10 mouse cellular contexts compared by ENCODE assay signal in the genomic region with DNA sequence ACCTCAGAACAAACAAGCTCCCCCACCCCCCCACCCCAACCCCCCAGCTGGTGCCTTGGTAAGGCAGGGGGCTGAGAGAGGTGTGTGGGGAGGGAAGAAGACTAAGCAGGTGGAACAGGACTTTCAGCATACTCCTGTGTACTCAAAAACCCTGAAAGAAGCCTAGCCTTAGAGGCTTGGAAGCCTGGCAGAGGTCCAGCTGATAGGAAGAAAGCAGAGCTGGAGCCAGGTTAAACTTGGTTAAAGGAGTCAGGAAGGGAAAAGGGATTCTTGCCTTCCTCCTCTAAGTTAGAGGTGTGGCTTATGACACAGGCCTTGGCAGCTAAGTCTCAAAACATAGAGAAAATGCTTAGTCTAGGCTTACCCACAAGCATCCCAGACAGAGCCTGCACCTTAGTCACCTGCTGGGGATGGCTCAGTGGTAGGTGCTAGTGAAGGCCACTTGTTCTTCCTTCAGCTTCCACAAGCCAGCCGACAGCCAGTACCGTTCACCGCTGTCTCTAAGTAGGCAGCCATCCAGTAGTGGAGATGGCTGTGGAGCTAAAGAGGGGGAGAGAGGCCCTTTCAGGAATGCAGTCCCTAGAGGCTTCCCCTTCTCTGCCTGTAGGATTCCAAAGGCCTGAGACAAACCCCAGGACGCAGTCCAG. TPM values are rescaled to one million over a fixed set of nuclear protein-coding genes. Genes with fewer than 3 reads are reported as not detected.
DNase-seq lines count a peak whose midpoint lies in the region; ATAC-seq and TF ChIP-seq lines count a peak whose summit lies in the region.
"Had no signal": no experiment of that assay in that cellular context is flagged by ENCODE, and none has a peak within 500 bp of the region (broad histone marks: within the 10 kb centered on the region; RNA-seq: fewer than 3 reads in every experiment).

No protein-coding gene starts in this region.

- no peak overlapping the region for H3K4me3 ChIP-seq in forebrain, embryonic 12.5 days (replicated peaks)
- H3K4me3 ChIP-seq in forebrain, embryonic 11.5 days (ENCODE audit: low read depth, low read length): no peak overlapping the region
- no peak overlapping the region for H3K4me3 ChIP-seq in embryonic facial prominence, embryonic 15.5 days (replicated peaks)
- H3K4me3 ChIP-seq in hindbrain, postnatal 0 days (ENCODE audit: low read length): no peak overlapping the region
- no peak overlapping the region for H3K4me3 ChIP-seq in lung, postnatal 0 days (ENCODE audit: low read depth, low read length)
- H3K4me3 ChIP-seq: megakaryocyte, embryonic 14.5 days had no signal

- no peak overlapping the region for H3K4me2 ChIP-seq in forebrain, embryonic 12.5 days
- no peak overlapping the region for H3K4me2 ChIP-seq in forebrain, embryonic 11.5 days (ENCODE audit: low read depth, low read length, severe bottlenecking)
- H3K4me2 ChIP-seq in embryonic facial prominence, embryonic 15.5 days (replicated peaks): no peak overlapping the region
- no peak overlapping the region for H3K4me2 ChIP-seq in hindbrain, postnatal 0 days (ENCODE audit: low read depth, low read length)
- H3K4me2 ChIP-seq in lung, postnatal 0 days (replicated peaks; ENCODE audit: low read depth, low read length): 0 out of 2 replicates have a peak overlapping the region, but pooled peaks have one; percentile 8

- H3K9ac ChIP-seq in forebrain, embryonic 12.5 days: no peak overlapping the region
- no peak overlapping the region for H3K9ac ChIP-seq in forebrain, embryonic 11.5 days (ENCODE audit: low read length)
- H3K9ac ChIP-seq in embryonic facial prominence, embryonic 15.5 days: no peak overlapping the region
- no peak overlapping the region for H3K9ac ChIP-seq in hindbrain, postnatal 0 days (replicated peaks; ENCODE audit: low read length)
- H3K9ac ChIP-seq in lung, postnatal 0 days (replicated peaks; ENCODE audit: low read depth): no peak overlapping the region

- peak overlapping the region; percentile 81 for H3K27ac ChIP-seq in forebrain, embryonic 12.5 days
- no peak overlapping the region; the same call in 1 of the 2 replicates for H3K27ac ChIP-seq in forebrain, embryonic 11.5 days (ENCODE audit: low read depth, low read length)
- H3K27ac ChIP-seq in embryonic facial prominence, embryonic 15.5 days (replicated peaks): peak overlapping the region; percentile 86
- H3K27ac ChIP-seq in hindbrain, postnatal 0 days: peak overlapping the region; percentile 2
- H3K27ac ChIP-seq in lung, postnatal 0 days (ENCODE audit: low read length): peak overlapping the region; percentile 72

- no peak for TF ChIP-seq CTCF in hindbrain, postnatal 0 days (IDR thresholded peaks at IDR 0.05; ENCODE audit: low read depth)
- no peak for TF ChIP-seq CTCF in lung, postnatal 0 days (IDR thresholded peaks at IDR 0.05)

- 30% methylated on average over 4 of the region's 4 CpGs for WGBS in forebrain, embryonic 12.5 days
- 32% methylated on average over 4 of the region's 4 CpGs for WGBS in forebrain, embryonic 11.5 days
- 12% methylated on average over 4 of the region's 4 CpGs for WGBS in embryonic facial prominence, embryonic 15.5 days
- 27% methylated on average over 4 of the region's 4 CpGs for WGBS in hindbrain, postnatal 0 days
- WGBS in lung, postnatal 0 days: 14% methylated on average over 4 of the region's 4 CpGs

- no peak for TF ChIP-seq EP300 in lung, postnatal 0 days (IDR thresholded peaks at IDR 0.05)

- ATAC-seq in forebrain, embryonic 12.5 days (ENCODE audit: low FRiP score): no peak; the same call in 1 of the 2 replicates
- ATAC-seq in forebrain, embryonic 11.5 days (replicated peaks; ENCODE audit: low FRiP score): no peak
- 0 out of 2 replicates have a peak, but pooled peaks have one; percentile 27 for ATAC-seq in embryonic facial prominence, embryonic 15.5 days (ENCODE audit: insufficient number of reproducible peaks, low FRiP score, low TSS enrichment, low read depth)
- peak; percentile 28; the same call in 1 of the 2 replicates for ATAC-seq in hindbrain, postnatal 0 days
- peak; percentile 76 for ATAC-seq in lung, postnatal 0 days
- no peak for ATAC-seq in cerebellum, adult (ENCODE audit: insufficient number of reproducible peaks, low FRiP score, low TSS enrichment)

- peaks cover 52% of the 10 kb centered on the region for H3K4me1 ChIP-seq in forebrain, embryonic 12.5 days
- H3K4me1 ChIP-seq in forebrain, embryonic 11.5 days (replicated peaks; ENCODE audit: control insufficient read depth, insufficient read depth, low read length): peaks cover 15% of the 10 kb centered on the region; the same call in 1 of the 2 replicates
- peaks cover 71% of the 10 kb centered on the region for H3K4me1 ChIP-seq in embryonic facial prominence, embryonic 15.5 days
- H3K4me1 ChIP-seq in hindbrain, postnatal 0 days (ENCODE audit: insufficient read depth, low read length): peaks cover 23% of the 10 kb centered on the region
- peaks cover 41% of the 10 kb centered on the region for H3K4me1 ChIP-seq in lung, postnatal 0 days (ENCODE audit: insufficient read depth, low read depth, low read length)

- no peak for DNase-seq in forebrain, embryonic 11.5 days (ENCODE audit: low spot score)
- no peak for DNase-seq in hindbrain, postnatal 0 days (ENCODE audit: low spot score)
- DNase-seq in lung, postnatal 0 days (ENCODE audit: low spot score): peak; percentile 90
- DNase-seq in frontal cortex, postnatal 10 days (ENCODE audit: low spot score in 2 of 2): no peak
- no peak for DNase-seq in layer of hippocampus, postnatal 25 days (ENCODE audit: extremely low spot score in 1 of 2, low spot score in 1 of 2)

- 0 out of 2 replicates have a peak, but pooled peaks cover 3% of the 10 kb centered on the region for H3K36me3 ChIP-seq in forebrain, embryonic 12.5 days (replicated peaks)
- H3K36me3 ChIP-seq in forebrain, embryonic 11.5 days (ENCODE audit: control insufficient read depth, insufficient read depth, low read length): no peaks in the 10 kb centered on the region; the same call in 1 of the 2 replicates
- H3K36me3 ChIP-seq in embryonic facial prominence, embryonic 15.5 days: no peaks in the 10 kb centered on the region
- no peaks in the 10 kb centered on the region for H3K36me3 ChIP-seq in hindbrain, postnatal 0 days (ENCODE audit: insufficient read depth, low read length)
- no peaks in the 10 kb centered on the region for H3K36me3 ChIP-seq in lung, postnatal 0 days (ENCODE audit: insufficient read depth, low read length)

- H3K27me3 ChIP-seq in forebrain, embryonic 12.5 days: no peaks in the 10 kb centered on the region
- no peaks in the 10 kb centered on the region for H3K27me3 ChIP-seq in forebrain, embryonic 11.5 days (ENCODE audit: control insufficient read depth, insufficient read depth, low read length)
- H3K27me3 ChIP-seq in embryonic facial prominence, embryonic 15.5 days: no peaks in the 10 kb centered on the region
- H3K27me3 ChIP-seq in hindbrain, postnatal 0 days (ENCODE audit: insufficient read depth, low read length): no peaks in the 10 kb centered on the region
- H3K27me3 ChIP-seq in lung, postnatal 0 days (replicated peaks; ENCODE audit: insufficient read depth, low read length): no peaks in the 10 kb centered on the region
- H3K27me3 ChIP-seq: CH12.LX; megakaryocyte, embryonic 14.5 days had no signal

- no peaks in the 10 kb centered on the region for H3K9me3 ChIP-seq in forebrain, embryonic 12.5 days
- H3K9me3 ChIP-seq in forebrain, embryonic 11.5 days (ENCODE audit: control insufficient read depth, low read length): no peaks in the 10 kb centered on the region
- H3K9me3 ChIP-seq in embryonic facial prominence, embryonic 15.5 days (replicated peaks): no peaks in the 10 kb centered on the region
- H3K9me3 ChIP-seq in hindbrain, postnatal 0 days (ENCODE audit: low read length): no peaks in the 10 kb centered on the region
- no peaks in the 10 kb centered on the region for H3K9me3 ChIP-seq in lung, postnatal 0 days (ENCODE audit: low read length)
- H3K9me3 ChIP-seq: megakaryocyte, embryonic 14.5 days had no signal

RNA-seq across cellular contexts. Expression of a gene that starts 6.2 kb away (rescaled TPM):
- 15.2 and 19.2 TPM in 2 replicates for polyA plus RNA-seq in forebrain, embryonic 12.5 days (2016; fragmentation: Nextera tagmentation; extraction: Ambion mirVana)
- 19.4 and 28.0 TPM in 2 replicates for polyA plus RNA-seq in forebrain, embryonic 11.5 days (2014; fragmentation: Nextera tagmentation; extraction: Ambion mirVana)
- 10.4 and 10.8 TPM in 2 replicates for polyA plus RNA-seq in embryonic facial prominence, embryonic 15.5 days (2015; fragmentation: Nextera tagmentation; extraction: Ambion mirVana)
- total RNA-seq in hindbrain, postnatal 0 days (2014; rRNA removed): 51.4 and 60.5 TPM in 2 replicates
- 5.2 and 5.7 TPM in 2 replicates for polyA plus RNA-seq in hindbrain, postnatal 0 days (2015; fragmentation: Nextera tagmentation; extraction: Ambion mirVana)
- polyA plus RNA-seq in lung, postnatal 0 days (2015; fragmentation: Nextera tagmentation; extraction: Ambion mirVana): 10.9 and 15.3 TPM in 2 replicates
- 10 to 100 TPM; 28.2 to 28.6 TPM for total RNA-seq in layer of hippocampus, postnatal 25 days (2021)

RNA-seq across cellular contexts. Expression of a gene that starts 53.3 kb away (rescaled TPM):
- 0.85 and 1.3 TPM in 2 replicates for polyA plus RNA-seq in forebrain, embryonic 12.5 days (2016; fragmentation: Nextera tagmentation; extraction: Ambion mirVana)
- 0.55 and 0.96 TPM in 2 replicates for polyA plus RNA-seq in forebrain, embryonic 11.5 days (2014; fragmentation: Nextera tagmentation; extraction: Ambion mirVana)
- 9.5 and 11.3 TPM in 2 replicates for polyA plus RNA-seq in embryonic facial prominence, embryonic 15.5 days (2015; fragmentation: Nextera tagmentation; extraction: Ambion mirVana)
- total RNA-seq in hindbrain, postnatal 0 days (2014; rRNA removed): 4.7 and 8.4 TPM in 2 replicates
- 2.7 and 3.0 TPM in 2 replicates for polyA plus RNA-seq in hindbrain, postnatal 0 days (2015; fragmentation: Nextera tagmentation; extraction: Ambion mirVana)
- 10.5 and 13.2 TPM in 2 replicates for polyA plus RNA-seq in lung, postnatal 0 days (2015; fragmentation: Nextera tagmentation; extraction: Ambion mirVana)
- 1 to 10 TPM; 2.2 to 3.3 TPM for total RNA-seq in layer of hippocampus, postnatal 25 days (2021)

Comparison
In these comparisons a context has a peak if more than half of its experiments do, and no peak if none do; other contexts are left out.
1. ATAC-seq: peak in embryonic facial prominence, embryonic 15.5 days (single experiment), hindbrain, postnatal 0 days (single experiment) and lung, postnatal 0 days (single experiment); none in forebrain, embryonic 12.5 days (single experiment), forebrain, embryonic 11.5 days (single experiment) and cerebellum, adult (single experiment).